Mouse (Mus musculus) erythroblast, adult 5-6 weeks (primary cell): ENCODE measurements around the gene Atrx. TPM values are rescaled to one million over a fixed set of nuclear protein-coding genes. Genes with fewer than 3 reads are reported as not detected.
"Not testable (repeated sequence)": the region's sequence is repeated elsewhere in the genome, so short reads cannot be mapped to it uniquely, and the experiment has no call there.

Experiments
- ATAC-seq: replicated peaks from 2 replicates; pipeline ENCODE4 v1.8.0; 2016; ENCODE audit warnings: moderate number of reproducible peaks, mild to moderate bottlenecking, moderate TSS enrichment, inconsistent platforms; ENCODE audit not compliant: poor library complexity, low FRiP score, severe bottlenecking
- total RNA-seq, 2 experiments: library from RNA; stranded (forward) in 1 of 2; stranded (reverse) in 1 of 2; fragments of 150-400 nt in 1 of 2; fragments of 200-764, 138-1000 nt in 1 of 2; gene quantifications; 2 replicates each; pipeline versions ENCODE4 v1.2.3 to v1.2.4; 2015 to 2017; ENCODE audit warnings: low replicate concordance in 2 of 2

Atrx gene
- total RNA-seq (2015; ENCODE audit: low replicate concordance) (44.1 and 57.8 TPM in 2 replicates), total RNA-seq (2017; ENCODE audit: low replicate concordance) (112 and 174 TPM in 2 replicates)

DNA sequence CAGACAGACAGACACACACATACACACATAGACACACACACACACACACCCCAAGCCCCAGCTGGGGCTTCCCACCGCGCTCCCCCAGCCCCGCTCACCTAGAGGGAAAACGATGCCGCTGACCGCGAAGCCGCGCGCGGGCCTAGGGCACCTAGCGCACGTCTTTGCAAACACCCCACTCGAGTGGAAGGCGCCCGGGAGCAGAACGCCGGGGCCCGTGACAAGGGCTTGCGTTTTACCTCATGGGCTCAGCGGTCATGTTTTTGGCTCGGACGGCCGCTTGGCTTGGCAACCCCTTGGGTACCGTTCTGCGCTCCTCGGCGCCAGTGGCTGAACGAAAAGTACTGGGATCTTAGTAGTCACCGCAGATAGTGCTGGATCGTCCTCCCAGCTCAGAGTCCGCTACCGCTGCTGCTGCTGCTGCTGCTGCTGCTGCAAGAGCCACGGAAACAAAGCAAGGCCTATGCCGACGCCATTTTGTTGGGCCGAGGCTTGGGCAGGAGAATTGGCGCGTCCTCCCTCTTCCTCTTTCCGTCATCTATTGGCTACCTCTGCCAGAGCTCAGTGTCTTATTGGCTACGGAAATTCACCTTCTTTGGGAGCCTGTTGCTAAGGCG, at the start of gene Atrx:
Gene Atrx, minus strand, starts transcription at position 543 of the 617 bp plus-strand sequence.
- peak; percentile 97 for ATAC-seq

DNA sequence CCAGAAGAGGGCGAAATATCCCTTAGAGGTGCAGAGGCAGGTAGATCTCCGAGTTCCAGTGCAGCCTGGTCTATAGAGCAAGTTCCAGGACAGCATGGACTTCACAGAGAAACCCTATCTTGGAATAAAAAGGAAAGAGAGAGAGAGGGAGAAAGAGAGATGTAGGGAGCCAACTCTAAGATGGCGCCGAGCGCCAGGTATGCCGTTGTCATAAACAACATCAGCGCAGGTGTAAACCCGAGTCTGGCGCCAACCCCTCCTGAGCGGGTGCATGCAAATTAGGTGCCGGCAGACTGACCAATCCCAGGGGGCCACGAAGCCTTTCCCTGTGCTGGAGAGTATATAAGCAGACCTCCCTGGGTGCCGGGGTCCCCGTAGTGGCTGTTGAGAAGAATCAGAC, 27.9 kb upstream of the Atrx start:
- not testable (repeated sequence) for ATAC-seq

DNA sequence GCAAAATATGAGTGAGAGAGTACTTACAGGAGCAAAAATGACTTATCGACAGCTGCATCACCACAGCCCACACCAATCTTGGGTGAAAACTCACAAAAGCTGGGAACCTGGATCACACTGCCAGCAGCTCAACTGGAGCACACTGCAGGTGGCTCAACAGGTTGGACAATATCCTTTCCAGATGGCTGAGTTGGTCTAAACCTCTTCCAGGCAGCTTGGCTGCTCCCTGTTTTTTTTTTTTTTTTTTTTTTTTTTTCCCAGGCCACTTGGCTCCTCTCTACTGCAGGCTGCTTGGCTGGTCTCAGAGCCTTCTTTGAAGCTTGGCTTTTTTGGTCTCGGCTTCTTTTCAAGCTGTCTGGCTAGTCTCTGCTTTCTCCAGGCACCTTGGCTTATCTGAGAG, 24.8 kb upstream of the Atrx start:
- no peak for ATAC-seq

DNA sequence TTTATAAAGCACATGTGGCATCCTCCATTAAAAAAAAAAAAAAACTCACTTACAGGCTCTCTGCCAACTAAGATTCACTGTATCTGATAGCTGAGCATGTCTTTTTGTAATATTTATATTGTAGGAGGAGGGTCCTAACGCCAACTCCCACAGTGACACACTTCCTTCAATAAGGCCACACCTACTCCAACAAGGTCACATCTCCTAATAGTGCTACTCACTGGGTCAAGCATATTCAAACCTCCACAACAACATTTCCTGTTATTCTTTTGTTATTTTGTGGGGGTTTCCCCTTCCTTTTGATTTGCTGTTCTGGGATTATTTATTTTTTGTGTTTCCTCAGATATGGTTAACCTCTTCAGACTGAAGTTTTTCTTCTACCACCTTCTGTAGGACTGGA, 17.2 kb upstream of the Atrx start:
- no peak for ATAC-seq

DNA sequence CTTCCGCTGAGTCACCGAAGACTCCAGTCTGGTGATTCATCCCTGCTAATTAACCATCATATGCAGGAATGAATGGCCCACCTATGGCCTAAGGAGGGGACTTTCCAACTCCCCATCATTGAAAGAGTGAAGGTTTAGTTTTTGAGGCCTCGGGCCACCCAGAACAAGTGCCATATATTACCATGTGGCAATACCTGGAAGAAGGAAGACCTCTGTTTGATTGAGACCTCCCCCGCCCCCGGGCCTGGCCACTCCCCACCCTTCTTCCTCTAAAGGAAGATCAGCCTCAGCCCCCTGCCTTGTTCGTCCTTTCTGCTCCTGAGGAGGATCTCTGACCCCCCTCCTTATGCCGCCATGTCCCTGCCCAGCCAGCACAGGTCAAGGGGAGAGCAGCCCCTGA, 10.0 kb upstream of the Atrx start:
- ATAC-seq, result no peak

DNA sequence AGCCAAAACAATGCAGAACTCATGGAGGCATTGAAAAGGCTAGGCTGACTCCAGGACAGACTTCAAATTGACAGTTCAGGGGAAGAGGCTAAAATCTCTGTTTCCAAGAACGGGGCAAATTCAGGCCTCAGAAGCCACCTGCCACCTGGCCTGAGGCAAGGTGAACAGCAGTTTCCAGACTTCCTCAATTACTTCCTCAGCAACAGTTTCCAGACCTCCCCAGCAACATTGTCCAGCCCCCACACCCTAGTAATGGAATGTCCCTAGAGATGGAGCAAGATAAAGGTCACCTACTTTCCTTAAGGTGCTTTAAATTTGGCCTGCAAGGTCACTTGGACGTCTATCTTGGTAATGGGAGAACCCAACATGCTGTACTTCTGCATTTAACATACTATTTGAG, 8.5 kb upstream of the Atrx start:
- no peak for ATAC-seq

DNA sequence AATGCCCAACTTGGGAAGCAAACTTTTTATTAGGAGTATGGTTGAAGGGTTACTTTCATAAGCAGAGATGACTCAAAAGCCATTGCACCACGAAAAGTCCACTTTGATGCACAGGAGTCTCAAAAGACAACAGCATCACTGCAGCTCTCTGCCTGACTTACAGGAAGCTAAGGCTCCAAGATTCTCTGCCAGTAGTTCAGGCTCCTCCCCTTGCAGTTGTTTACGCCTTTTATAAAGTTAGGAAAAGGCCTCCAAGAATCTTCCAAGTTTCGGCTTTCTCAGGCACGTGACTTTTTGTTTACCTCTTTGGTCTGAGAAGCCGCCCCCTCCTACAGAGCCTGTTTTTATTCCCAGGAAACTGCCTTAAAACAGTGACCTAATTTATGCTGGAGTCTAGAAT, 5.1 kb upstream of the Atrx start:
- ATAC-seq, result no peak

DNA sequence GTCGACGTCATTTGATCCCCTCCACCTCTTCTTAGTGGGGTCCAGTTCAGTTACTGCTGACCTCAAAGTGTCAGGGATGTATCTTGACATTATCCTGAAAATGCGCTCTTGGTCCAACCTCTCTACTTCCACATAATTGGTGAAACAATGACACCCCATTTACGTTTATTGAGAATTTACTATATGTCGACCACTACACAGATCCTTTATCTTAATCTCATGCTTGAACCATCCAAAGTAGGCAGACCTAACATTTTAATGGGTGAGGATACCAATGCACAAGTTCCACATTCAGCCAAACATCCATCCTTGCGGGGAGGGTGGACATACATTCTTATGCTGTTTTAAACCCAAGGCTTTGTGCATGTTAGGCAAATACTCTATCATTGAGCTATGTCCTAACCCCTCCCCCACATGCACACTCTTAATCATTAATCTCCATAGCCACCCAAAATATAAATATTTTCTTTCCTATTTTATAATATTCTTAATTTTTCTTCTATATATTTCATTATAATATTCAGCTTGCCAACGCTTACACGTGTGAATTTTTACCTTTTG, 355 bp upstream of the Atrx start:
- ATAC-seq, result peak; percentile 39

DNA sequence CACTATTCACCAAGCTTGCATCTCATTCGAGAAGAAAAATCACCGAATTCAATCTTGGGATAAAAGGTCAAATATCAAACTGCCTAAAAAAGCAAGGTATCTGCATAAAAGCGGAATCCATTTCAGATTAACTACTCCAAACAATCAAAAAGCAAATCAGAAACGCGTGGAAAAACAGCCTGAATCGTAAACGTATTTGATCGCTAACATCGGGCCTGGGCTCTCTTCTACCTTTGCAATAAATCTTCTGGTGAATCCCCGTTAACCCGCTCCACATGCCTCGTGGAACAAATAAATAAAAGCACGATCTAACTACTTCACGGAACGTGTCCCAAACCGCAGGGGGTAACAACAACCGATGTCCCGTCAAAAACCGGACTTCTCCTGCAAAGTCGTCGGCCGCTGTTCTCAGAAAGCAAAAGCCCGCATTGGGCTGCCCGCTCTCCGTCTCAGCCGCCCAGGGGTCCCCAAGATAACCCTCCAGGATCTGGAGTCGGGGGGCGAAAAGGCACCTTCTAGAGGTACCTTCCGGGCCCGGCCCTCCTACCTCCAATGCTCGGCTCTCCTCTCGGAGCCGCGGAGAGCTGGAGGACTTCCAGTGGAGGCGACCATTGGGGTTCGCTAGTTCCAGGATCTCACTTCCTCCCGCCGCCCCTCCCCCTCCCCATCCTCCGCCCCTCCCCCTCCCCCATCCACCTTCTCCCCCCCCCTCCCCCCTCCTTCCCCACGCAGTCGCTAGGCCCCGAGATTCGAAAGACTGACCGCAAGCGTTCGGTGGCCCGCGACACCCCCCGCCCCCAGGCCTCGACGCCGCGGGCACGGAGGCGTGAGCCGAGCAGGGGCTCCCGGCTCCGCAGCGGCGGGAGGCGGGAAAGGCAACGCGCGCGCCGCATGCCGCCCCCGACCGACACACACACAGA, 1.0 kb downstream of the Atrx start:
- no peak for ATAC-seq

DNA sequence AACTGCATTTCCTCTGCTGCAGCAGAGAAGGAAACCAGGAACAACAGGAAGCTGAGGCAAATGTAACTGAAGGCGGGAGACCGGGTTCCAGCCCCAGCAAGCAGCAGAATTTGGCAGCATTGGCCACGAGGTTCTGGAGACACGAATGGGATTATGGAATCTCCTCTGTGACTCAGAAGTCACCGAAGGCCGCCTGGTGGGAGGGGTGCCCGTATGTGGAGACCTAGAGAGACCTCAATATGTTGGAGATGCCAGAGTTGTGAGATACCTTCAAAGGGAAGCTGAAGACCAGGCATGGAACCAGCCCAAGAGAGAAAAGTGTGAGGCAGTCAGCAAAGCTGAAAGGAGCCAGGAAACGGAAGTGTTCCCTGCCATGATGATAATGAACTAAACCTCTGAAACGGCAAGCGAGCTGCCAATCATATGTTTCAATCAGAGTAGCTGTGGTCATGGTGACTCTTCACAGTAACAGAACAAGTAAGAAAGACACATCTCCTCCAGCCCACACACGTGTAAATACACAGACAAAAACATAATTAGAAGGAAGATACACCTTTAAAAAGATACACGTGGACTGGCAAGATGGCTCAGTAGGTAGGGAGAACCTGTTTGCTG, 3.0 kb downstream of the Atrx start:
- ATAC-seq, result no peak

DNA sequence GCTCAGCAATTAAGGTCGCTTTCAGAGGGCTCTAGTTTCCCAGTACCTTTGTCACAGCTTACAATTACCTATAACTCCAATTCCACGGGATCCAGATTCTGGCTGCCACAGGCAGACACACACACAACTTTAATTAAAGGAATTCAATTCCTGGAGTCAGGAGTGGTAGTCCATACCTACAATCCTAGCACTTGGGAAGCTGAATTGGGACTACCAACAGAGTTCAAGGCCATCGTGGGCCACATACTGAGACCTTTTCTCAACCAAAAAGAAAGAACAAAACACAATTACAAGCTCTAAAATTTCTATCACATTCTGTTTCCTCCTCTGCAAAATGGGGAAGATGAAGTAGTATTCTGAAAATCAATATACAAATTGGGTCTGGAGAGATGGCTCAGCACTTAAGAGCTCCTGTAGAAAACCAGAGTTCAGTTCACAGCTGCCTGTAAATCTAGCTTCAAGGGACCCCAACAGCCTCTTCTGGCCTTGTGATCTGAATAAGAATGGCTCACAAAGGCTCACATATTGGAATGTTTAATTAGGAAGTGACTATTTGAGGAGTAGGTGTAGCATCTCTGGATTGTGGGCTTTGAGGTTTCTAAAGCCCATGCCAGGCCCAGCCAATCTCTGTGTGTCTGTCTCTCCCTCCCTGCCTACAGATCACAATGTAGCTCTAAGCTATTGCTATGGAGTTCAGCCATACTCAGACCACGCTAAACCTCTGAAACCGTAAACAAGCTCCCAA, 4.7 kb downstream of the Atrx start:
- no peak for ATAC-seq

DNA sequence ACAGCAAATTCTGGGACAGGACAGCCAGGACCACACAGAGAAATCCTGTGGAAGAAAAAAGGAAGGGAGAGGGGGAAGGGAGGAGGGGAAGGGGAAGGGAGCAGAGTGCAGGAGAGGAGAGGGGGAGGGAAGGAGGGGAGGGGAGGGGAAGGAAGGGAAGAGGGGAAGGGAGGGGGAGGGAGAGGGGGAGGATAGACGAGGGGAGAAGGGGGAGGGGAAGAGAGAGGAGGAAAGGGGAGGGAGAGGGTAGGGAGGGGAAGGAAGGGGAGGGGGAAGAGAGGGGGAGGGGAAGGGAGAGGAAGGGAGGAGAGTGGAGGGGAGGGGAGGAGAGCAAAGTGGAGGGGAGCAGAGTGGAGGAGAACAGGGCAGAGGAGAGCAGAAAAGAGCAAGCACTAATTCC, 5.3 kb downstream of the Atrx start:
- no peak for ATAC-seq

DNA sequence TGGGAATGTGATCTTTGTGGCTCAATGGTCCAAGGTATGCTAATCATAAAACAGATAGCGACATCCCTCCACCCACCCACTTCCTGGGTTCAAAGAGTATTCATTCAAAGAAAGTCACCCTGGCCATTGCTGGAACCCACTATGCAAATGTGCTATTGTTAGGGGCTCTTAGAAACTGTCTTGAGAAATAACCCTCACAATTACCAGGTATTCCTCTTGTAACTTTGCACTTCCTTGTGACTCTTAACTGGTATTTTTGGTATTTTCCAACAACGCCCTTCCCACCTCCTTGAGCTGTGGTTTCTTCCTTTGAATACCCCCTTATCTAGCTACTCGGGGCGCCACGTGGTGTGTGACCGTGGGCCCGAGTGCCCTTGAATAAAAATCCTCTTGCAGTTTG, 6.2 kb downstream of the Atrx start:
- ATAC-seq, result not testable (repeated sequence)

DNA sequence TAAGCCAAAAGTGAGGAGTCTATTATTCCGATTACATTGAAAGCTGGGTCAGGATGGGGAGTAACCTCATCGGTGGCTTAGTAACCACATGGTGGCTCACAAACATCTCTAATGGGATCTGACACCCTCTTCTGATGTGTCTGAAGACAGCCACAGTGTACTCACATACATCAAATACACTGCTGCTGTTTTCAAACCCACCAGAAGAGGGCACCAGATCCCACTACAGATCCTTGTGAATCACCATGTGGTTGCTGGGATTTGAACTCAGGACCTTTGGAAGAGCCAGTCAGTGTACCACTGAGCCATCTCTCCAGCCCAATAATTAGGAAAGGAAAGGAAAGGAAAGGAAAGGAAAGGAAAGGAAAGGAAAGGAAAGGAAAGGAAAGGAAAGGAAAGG, 7.8 kb downstream of the Atrx start:
- no peak for ATAC-seq

DNA sequence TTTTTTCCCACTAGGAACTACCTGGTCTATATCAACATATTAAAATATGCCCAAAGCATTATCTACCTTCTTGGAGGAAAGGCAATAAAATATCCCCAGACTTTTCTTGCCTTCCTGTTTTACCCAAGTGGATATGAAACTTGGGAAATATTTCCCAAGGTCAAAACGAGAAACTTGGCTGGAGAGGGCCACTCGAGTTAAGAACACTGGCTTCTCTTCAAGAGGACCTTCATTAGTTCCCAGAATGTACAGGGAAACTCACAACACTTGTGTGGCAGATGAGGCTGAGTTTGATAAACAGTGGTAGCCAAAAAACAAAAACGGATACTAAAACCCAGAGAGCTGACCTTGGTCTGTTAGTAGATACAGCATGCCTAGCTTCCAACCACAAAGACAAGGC, 17.5 kb downstream of the Atrx start:
- ATAC-seq, result no peak

DNA sequence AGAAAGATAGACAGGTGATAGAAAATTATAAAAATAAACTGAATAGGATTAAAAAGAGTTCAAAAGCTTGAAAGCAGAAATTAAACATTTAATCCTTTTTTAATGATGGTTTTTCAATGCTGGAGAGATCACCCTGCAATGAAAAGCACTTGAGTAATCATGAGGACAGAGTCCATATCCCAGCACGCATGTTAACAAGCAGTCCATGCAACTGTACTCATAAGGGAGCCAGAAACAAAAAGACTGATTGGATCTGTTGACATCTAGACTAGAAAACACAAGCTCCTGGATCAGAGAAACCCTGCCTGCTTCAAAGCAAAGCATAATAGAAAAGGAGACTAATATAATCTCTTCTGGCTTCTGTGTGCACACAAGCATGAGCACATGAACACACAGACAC, 27.6 kb downstream of the Atrx start:
- no peak for ATAC-seq

DNA sequence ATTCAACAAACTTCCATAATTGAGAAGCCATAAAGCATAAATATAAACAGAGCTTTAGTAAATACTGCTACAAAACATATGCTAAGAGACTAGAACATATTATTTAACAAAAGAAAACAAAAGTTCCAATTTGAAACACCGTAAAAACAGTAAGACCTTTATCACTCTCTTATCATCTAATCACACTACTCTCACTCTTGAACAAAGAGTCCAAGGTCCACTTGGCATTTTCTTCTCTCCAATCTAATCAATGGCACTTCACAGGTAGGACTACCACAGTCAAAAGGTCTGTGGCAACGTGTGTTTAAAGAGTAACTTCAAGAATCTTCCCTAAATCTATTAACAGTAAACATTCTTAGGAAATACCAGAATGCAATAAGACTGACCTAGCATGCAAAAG, 42.3 kb downstream of the Atrx start:
- no peak for ATAC-seq

DNA sequence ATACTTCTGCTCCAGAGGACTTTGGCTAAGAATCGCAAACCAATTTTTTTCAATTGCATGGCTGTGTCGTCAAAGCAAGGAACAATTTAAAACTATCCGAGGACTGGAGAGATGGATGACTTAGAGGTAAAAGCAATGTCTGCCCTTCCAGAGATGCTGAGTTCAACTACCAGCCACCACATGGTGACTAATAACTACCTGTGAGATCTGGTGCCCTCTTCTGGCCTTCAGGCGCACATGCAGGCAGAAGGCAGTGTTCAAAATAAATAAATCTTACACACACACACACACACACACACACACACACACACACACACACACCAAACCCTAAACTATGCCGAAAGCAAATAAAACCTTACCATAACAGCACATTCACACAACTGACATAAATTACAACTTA, 64.8 kb downstream of the Atrx start:
- no peak for ATAC-seq

DNA sequence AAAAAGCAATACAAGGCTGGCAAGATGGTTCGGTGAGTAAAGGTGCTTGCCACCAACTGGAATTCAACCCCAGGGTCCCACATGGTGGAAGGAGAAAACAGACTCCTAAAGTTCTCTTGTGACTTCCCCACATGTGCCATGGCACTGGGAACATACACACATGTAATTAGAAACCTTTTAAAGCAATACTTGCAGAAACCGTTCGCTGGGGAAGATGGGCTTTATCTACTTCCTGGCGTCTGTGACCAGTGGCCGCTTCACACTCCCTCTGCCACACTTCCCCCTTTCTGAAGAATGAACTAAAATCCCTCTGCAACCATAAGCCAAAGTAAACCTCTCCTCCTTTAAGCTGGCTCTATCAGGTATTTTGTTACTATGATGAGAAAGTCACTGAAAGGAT, 104.7 kb downstream of the Atrx start:
- ATAC-seq, result no peak

DNA sequence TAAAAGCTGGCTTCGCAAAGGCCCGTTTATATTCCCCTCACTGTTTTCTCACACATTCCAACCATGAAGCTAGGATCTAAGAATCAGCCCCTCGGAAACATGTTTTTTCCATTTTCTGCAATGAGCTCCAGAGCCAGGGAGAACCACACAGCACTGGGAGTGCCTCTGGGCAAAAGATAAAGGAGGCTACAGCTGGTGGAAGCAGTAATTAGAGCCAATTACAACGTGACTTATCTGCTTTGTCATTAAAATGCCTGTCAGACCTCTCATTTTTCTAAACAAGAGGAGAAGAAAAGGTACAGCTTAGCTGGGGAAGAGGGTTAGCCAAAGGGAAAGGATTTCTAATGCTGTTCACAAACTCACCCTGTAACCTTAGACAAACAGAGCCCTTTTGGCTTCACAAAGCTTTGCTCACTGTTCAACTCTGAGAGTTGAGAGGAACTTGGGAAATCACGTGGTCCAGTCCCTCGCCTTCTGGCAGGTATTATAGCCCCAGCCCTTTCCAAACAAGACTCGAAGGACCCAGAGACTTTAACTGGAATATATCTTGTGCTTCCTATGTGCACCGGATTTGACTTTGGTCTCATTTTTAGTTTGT, 134.3 kb downstream of the Atrx start:
- ATAC-seq, result no peak
